Mouse (Mus musculus) ES-E14 (cell line): ENCODE data around the gene Cx3cr1.

Source experiments
- CHD2 ChIP-seq: IDR thresholded peaks from 2 replicates; pipeline ENCODE4 v1.6.1; 2014; ENCODE audit warnings: mild to moderate bottlenecking, low read depth, low read length, inconsistent platforms
- HCFC1 ChIP-seq: IDR thresholded peaks from 2 replicates; pipeline ENCODE4 v1.6.1; 2012; ENCODE audit warnings: low read length, inconsistent platforms, borderline replicate concordance; ENCODE audit not compliant: insufficient read depth
- MAFK ChIP-seq: IDR thresholded peaks from 2 replicates; pipeline ENCODE4 v1.6.1; 2014; ENCODE audit warnings: mild to moderate bottlenecking, low read depth, low read length, inconsistent platforms; ENCODE audit not compliant: insufficient read depth
- ZC3H11A ChIP-seq: IDR thresholded peaks from 2 replicates; pipeline ENCODE4 v1.6.1; 2012; ENCODE audit warnings: low read depth, mild to moderate bottlenecking, inconsistent platforms, low read length, borderline replicate concordance
- ZNF384 ChIP-seq: IDR thresholded peaks from 2 replicates; pipeline ENCODE4 v1.6.1; 2012; ENCODE audit warnings: low read depth, low read length, inconsistent platforms

DNA sequence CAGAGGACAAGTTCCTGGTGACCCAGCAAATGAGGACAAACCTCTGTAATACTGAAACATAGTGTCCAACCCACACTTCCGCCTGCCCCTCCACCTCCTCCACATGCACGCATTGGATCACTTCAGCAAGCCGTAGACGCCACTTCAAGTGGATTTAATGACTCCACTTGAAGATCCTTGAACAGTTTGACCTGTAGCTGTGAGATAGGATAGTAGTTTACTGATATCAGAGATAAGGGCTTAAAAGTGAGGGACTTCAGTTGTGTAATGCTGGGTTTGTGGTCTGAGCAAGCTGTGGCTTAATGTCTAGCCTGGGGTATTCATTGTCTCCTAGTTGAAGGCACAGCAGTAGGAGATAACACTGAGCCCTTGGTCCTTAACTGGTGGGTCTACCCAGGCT, 146.2 kb downstream of the Cx3cr1 start:
- TF ChIP-seq HCFC1 (no peak), ZC3H11A (no peak), MAFK (no peak), ZNF384 (no peak), CHD2 (no peak)
